Mouse (Mus musculus): ENCODE data around the gene Aph1c.
"Not testable (repeated sequence)": the region's sequence is repeated elsewhere in the genome, so short reads cannot be mapped to it uniquely, and the experiment has no call there.

Aph1c gene

GRCm38 (mm10) chr9:66813392-66813791 lies 21.1 kb downstream of the Aph1c start:
- H3K4me1 ChIP-seq (replicated peaks; ENCODE audit: low read depth, low read length) = 0 out of 2 replicates have a peak, but pooled peaks cover 3% of the 10 kb centered on the region
- no peaks in the 10 kb centered on the region for H3K27me3 ChIP-seq (ENCODE audit: insufficient read depth, low read length)
- no peak overlapping the region for H3K4me3 ChIP-seq (replicated peaks; ENCODE audit: low read length)
- TF ChIP-seq CTCF (conservative IDR thresholded peaks at IDR 0.05; ENCODE audit: low read length) = no peak
- TF ChIP-seq NANOG (IDR thresholded peaks at IDR 0.05; ENCODE audit: borderline replicate concordance, low read length) = no peak
- TF ChIP-seq POU5F1 (IDR thresholded peaks at IDR 0.05; ENCODE audit: borderline replicate concordance, low read length) = no peak
- H3K9me3 ChIP-seq (ENCODE audit: low read length) = no peaks in the 10 kb centered on the region
- no peaks in the 10 kb centered on the region for H3K36me3 ChIP-seq (ENCODE audit: insufficient read depth, low read length)

- Histone ChIP-seq H3K9me3 (ENCODE audit: low read length) (peaks cover 20% of the 10 kb centered on the region), H3K4me1 (replicated peaks; ENCODE audit: low read depth, low read length) (peaks cover 15% of the 10 kb centered on the region)
- not testable (repeated sequence) for H3K36me3 ChIP-seq (ENCODE audit: insufficient read depth, low read length); H3K27me3 ChIP-seq (ENCODE audit: insufficient read depth, low read length); H3K4me3 ChIP-seq (replicated peaks; ENCODE audit: low read length)
Observed at GRCm38 (mm10) chr9:66805951-66806350, 28.6 kb downstream of the Aph1c start.

- Histone ChIP-seq H3K4me3 (replicated peaks; ENCODE audit: low read length) (peak overlapping the region; percentile 29; the same call in 1 of the 2 replicates), H3K4me1 (replicated peaks; ENCODE audit: low read depth, low read length) (peaks cover 15% of the 10 kb centered on the region), H3K27me3 (ENCODE audit: insufficient read depth, low read length) (peaks cover 9% of the 10 kb centered on the region; the same call in 1 of the 2 replicates), H3K9me3 (ENCODE audit: low read length) (peaks cover 17% of the 10 kb centered on the region), H3K36me3 (ENCODE audit: insufficient read depth, low read length) (no peaks in the 10 kb centered on the region)
- TF ChIP-seq CTCF (conservative IDR thresholded peaks at IDR 0.05; ENCODE audit: low read length) (no peak), POU5F1 (IDR thresholded peaks at IDR 0.05; ENCODE audit: borderline replicate concordance, low read length) (no peak), NANOG (IDR thresholded peaks at IDR 0.05; ENCODE audit: borderline replicate concordance, low read length) (no peak)
Observed at GRCm38 (mm10) chr9:66801947-66802346, 32.6 kb downstream of the Aph1c start.

- TF ChIP-seq POU5F1 (IDR thresholded peaks at IDR 0.05; ENCODE audit: borderline replicate concordance, low read length) (no peak), NANOG (IDR thresholded peaks at IDR 0.05; ENCODE audit: borderline replicate concordance, low read length) (no peak), CTCF (conservative IDR thresholded peaks at IDR 0.05; ENCODE audit: low read length) (no peak)
- Histone ChIP-seq H3K9me3 (ENCODE audit: low read length) (no peaks in the 10 kb centered on the region), H3K36me3 (ENCODE audit: insufficient read depth, low read length) (no peaks in the 10 kb centered on the region), H3K4me3 (replicated peaks; ENCODE audit: low read length) (peak within 1 kb of the TSS; percentile 94), H3K4me1 (replicated peaks; ENCODE audit: low read depth, low read length) (peaks cover 17% of the 10 kb centered on the region), H3K27me3 (ENCODE audit: insufficient read depth, low read length) (peaks cover 29% of the 10 kb centered on the region)
Observed at GRCm38 (mm10) chr9:66796739-66797138, 37.8 kb downstream of the Aph1c start, which contains the start of gene Gm10647. Gm10647 (plus strand) TSS chr9:66797039.

- Histone ChIP-seq H3K9me3 (ENCODE audit: low read length) (no peaks in the 10 kb centered on the region), H3K4me1 (replicated peaks; ENCODE audit: low read depth, low read length) (peaks cover 12% of the 10 kb centered on the region), H3K4me3 (replicated peaks; ENCODE audit: low read length) (peak within 1 kb of the TSS; percentile 94), H3K27me3 (ENCODE audit: insufficient read depth, low read length) (peaks cover 29% of the 10 kb centered on the region), H3K36me3 (ENCODE audit: insufficient read depth, low read length) (no peaks in the 10 kb centered on the region)
- TF ChIP-seq POU5F1 (IDR thresholded peaks at IDR 0.05; ENCODE audit: borderline replicate concordance, low read length) (no peak), CTCF (conservative IDR thresholded peaks at IDR 0.05; ENCODE audit: low read length) (no peak), NANOG (IDR thresholded peaks at IDR 0.05; ENCODE audit: borderline replicate concordance, low read length) (no peak)
Observed at GRCm38 (mm10) chr9:66795464-66796324, 38.8 kb downstream of the Aph1c start, which contains the start of gene Aph1b. Aph1b (minus strand) TSS chr9:66795490.

- Histone ChIP-seq H3K4me3 (replicated peaks; ENCODE audit: low read length) (peak overlapping the region; percentile 94), H3K27me3 (ENCODE audit: insufficient read depth, low read length) (peaks cover 29% of the 10 kb centered on the region), H3K4me1 (replicated peaks; ENCODE audit: low read depth, low read length) (peaks cover 12% of the 10 kb centered on the region), H3K9me3 (ENCODE audit: low read length) (no peaks in the 10 kb centered on the region), H3K36me3 (ENCODE audit: insufficient read depth, low read length) (no peaks in the 10 kb centered on the region)
- TF ChIP-seq POU5F1 (IDR thresholded peaks at IDR 0.05; ENCODE audit: borderline replicate concordance, low read length) (no peak), CTCF (conservative IDR thresholded peaks at IDR 0.05; ENCODE audit: low read length) (no peak), NANOG (IDR thresholded peaks at IDR 0.05; ENCODE audit: borderline replicate concordance, low read length) (no peak)
Observed at GRCm38 (mm10) chr9:66794629-66795463, 39.7 kb downstream of the Aph1c start.

- no peaks in the 10 kb centered on the region for H3K36me3 ChIP-seq (ENCODE audit: insufficient read depth, low read length)
- TF ChIP-seq CTCF (conservative IDR thresholded peaks at IDR 0.05; ENCODE audit: low read length) = peak; percentile 36
- no peak for TF ChIP-seq NANOG (IDR thresholded peaks at IDR 0.05; ENCODE audit: borderline replicate concordance, low read length)
- no peaks in the 10 kb centered on the region for H3K4me1 ChIP-seq (replicated peaks; ENCODE audit: low read depth, low read length)
- no peaks in the 10 kb centered on the region for H3K27me3 ChIP-seq (ENCODE audit: insufficient read depth, low read length)
- no peaks in the 10 kb centered on the region for H3K9me3 ChIP-seq (ENCODE audit: low read length)
- no peak overlapping the region for H3K4me3 ChIP-seq (replicated peaks; ENCODE audit: low read length)
Observed at GRCm38 (mm10) chr9:66787821-66788220, 46.7 kb downstream of the Aph1c start.

GRCm38 (mm10) chr9:66784552-66784951 lies 50.0 kb downstream of the Aph1c start:
- H3K36me3 ChIP-seq (ENCODE audit: insufficient read depth, low read length); H3K4me1 ChIP-seq (replicated peaks; ENCODE audit: low read depth, low read length); H3K9me3 ChIP-seq (ENCODE audit: low read length); H3K4me3 ChIP-seq (replicated peaks; ENCODE audit: low read length); H3K27me3 ChIP-seq (ENCODE audit: insufficient read depth, low read length): not testable (repeated sequence)
- TF ChIP-seq CTCF (conservative IDR thresholded peaks at IDR 0.05; ENCODE audit: low read length) = peak; percentile 51
